Mouse (Mus musculus): ENCODE measurements at regions not wholly inside any gene's neighbourhood (a gene's known extent, or its start where the extent isn't known, plus 50 kb on each side); places are given as distances from the start of the nearest gene placed in this dataset.

GRCm38 (mm10) chr11:64671898-64672297, 235.4 kb upstream of the F930015N05Rik start:
- H3K27ac ChIP-seq (ENCODE audit: low read depth, low read length): no peak overlapping the region
- H3K4me2 ChIP-seq (ENCODE audit: low read depth): no peak overlapping the region
- H3K36me3 ChIP-seq (ENCODE audit: control insufficient read depth, insufficient read depth, low read length): no peaks in the 10 kb centered on the region
- no peak overlapping the region for H3K4me3 ChIP-seq (ENCODE audit: low read depth, low read length)
- no peaks in the 10 kb centered on the region for H3K9me3 ChIP-seq (ENCODE audit: control insufficient read depth, low read length)
- no peak for DNase-seq (ENCODE audit: low spot score)
- 53% methylated on average over 3 of the region's 3 CpGs for WGBS
- H3K4me1 ChIP-seq (ENCODE audit: control insufficient read depth, insufficient read depth, low read length): no peaks in the 10 kb centered on the region
- H3K9ac ChIP-seq (ENCODE audit: low read length): no peak overlapping the region
- no peaks in the 10 kb centered on the region for H3K27me3 ChIP-seq (ENCODE audit: control insufficient read depth, insufficient read depth, low read length)
- no peak for ATAC-seq (ENCODE audit: insufficient read depth, low FRiP score, low TSS enrichment)

- no peak overlapping the region for H3K4me2 ChIP-seq (ENCODE audit: low read depth)
- no peaks in the 10 kb centered on the region for H3K27me3 ChIP-seq (ENCODE audit: control insufficient read depth, insufficient read depth, low read length)
- no peak overlapping the region for H3K4me3 ChIP-seq (ENCODE audit: low read depth, low read length)
- no peak for ATAC-seq (ENCODE audit: insufficient read depth, low FRiP score, low TSS enrichment)
- DNase-seq (ENCODE audit: low spot score): no peak
- 72% methylated on average over 4 of the region's 4 CpGs for WGBS
- H3K9ac ChIP-seq (ENCODE audit: low read length): no peak overlapping the region
- no peaks in the 10 kb centered on the region for H3K36me3 ChIP-seq (ENCODE audit: control insufficient read depth, insufficient read depth, low read length)
- no peak overlapping the region for H3K27ac ChIP-seq (ENCODE audit: low read depth, low read length)
- no peaks in the 10 kb centered on the region for H3K9me3 ChIP-seq (ENCODE audit: control insufficient read depth, low read length)
- no peaks in the 10 kb centered on the region for H3K4me1 ChIP-seq (ENCODE audit: control insufficient read depth, insufficient read depth, low read length)
Measured at GRCm38 (mm10) chr11:64673546-64673945, 237.1 kb upstream of the F930015N05Rik start.

DNA sequence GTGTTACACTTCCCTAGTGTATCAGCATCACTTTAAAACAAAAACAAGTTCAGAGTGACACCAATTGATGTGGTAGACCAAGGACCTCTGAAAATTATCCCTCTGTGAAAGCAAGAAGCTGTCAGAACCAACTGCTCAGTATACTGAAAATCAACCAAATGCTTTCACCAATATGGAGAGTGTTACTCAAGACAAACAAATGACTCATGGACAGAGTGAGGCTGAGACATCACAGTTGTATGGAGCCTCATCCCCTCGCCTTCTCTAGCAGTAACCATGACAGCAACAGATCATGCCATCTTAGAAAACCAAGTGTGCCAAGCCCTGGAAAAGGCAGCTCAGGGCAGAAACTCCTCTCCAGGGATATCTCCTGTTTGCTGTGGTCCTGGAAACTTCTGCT, 267.3 kb upstream of the F930015N05Rik start:
- Histone ChIP-seq H3K36me3 (ENCODE audit: control insufficient read depth, insufficient read depth, low read length) (no peaks in the 10 kb centered on the region), H3K4me3 (ENCODE audit: low read depth, low read length) (no peak overlapping the region), H3K9me3 (ENCODE audit: control insufficient read depth, low read length) (no peaks in the 10 kb centered on the region), H3K4me2 (ENCODE audit: low read depth) (no peak overlapping the region), H3K27me3 (ENCODE audit: control insufficient read depth, insufficient read depth, low read length) (no peaks in the 10 kb centered on the region), H3K4me1 (ENCODE audit: control insufficient read depth, insufficient read depth, low read length) (no peaks in the 10 kb centered on the region), H3K9ac (ENCODE audit: low read length) (no peak overlapping the region), H3K27ac (ENCODE audit: low read depth, low read length) (no peak overlapping the region)
- ATAC-seq (ENCODE audit: insufficient read depth, low FRiP score, low TSS enrichment) (no peak), DNase-seq (ENCODE audit: low spot score) (no peak)
- WGBS: 70% methylated on average over 1 of the region's 1 CpGs

GRCm38 (mm10) chr11:64711801-64712200, 267.0 kb upstream of the Elac2 start:
- Histone ChIP-seq H3K9me3 (ENCODE audit: control insufficient read depth, low read length) (no peaks in the 10 kb centered on the region), H3K27ac (ENCODE audit: low read depth, low read length) (no peak overlapping the region), H3K9ac (ENCODE audit: low read length) (no peak overlapping the region), H3K36me3 (ENCODE audit: control insufficient read depth, insufficient read depth, low read length) (no peaks in the 10 kb centered on the region), H3K27me3 (ENCODE audit: control insufficient read depth, insufficient read depth, low read length) (no peaks in the 10 kb centered on the region), H3K4me3 (ENCODE audit: low read depth, low read length) (no peak overlapping the region), H3K4me1 (ENCODE audit: control insufficient read depth, insufficient read depth, low read length) (no peaks in the 10 kb centered on the region), H3K4me2 (ENCODE audit: low read depth) (no peak overlapping the region)
- ATAC-seq (ENCODE audit: insufficient read depth, low FRiP score, low TSS enrichment): no peak
- no peak for DNase-seq (ENCODE audit: low spot score)
- WGBS: 80% methylated on average over 2 of the region's 2 CpGs

- no peaks in the 10 kb centered on the region for H3K36me3 ChIP-seq (ENCODE audit: control insufficient read depth, insufficient read depth, low read length)
- no peak overlapping the region for H3K9ac ChIP-seq (ENCODE audit: low read length)
- 95% methylated on average over 1 of the region's 1 CpGs for WGBS
- no peak overlapping the region for H3K4me3 ChIP-seq (ENCODE audit: low read depth, low read length)
- ATAC-seq (ENCODE audit: insufficient read depth, low FRiP score, low TSS enrichment) (no peak), DNase-seq (ENCODE audit: low spot score) (no peak)
- H3K4me2 ChIP-seq (ENCODE audit: low read depth): no peak overlapping the region
- H3K9me3 ChIP-seq (ENCODE audit: control insufficient read depth, low read length): no peaks in the 10 kb centered on the region
- H3K27ac ChIP-seq (ENCODE audit: low read depth, low read length): no peak overlapping the region
- no peaks in the 10 kb centered on the region for H3K4me1 ChIP-seq (ENCODE audit: control insufficient read depth, insufficient read depth, low read length)
- no peaks in the 10 kb centered on the region for H3K27me3 ChIP-seq (ENCODE audit: control insufficient read depth, insufficient read depth, low read length)
Measured at GRCm38 (mm10) chr11:64715182-64715581, 263.7 kb upstream of the Elac2 start.

DNA sequence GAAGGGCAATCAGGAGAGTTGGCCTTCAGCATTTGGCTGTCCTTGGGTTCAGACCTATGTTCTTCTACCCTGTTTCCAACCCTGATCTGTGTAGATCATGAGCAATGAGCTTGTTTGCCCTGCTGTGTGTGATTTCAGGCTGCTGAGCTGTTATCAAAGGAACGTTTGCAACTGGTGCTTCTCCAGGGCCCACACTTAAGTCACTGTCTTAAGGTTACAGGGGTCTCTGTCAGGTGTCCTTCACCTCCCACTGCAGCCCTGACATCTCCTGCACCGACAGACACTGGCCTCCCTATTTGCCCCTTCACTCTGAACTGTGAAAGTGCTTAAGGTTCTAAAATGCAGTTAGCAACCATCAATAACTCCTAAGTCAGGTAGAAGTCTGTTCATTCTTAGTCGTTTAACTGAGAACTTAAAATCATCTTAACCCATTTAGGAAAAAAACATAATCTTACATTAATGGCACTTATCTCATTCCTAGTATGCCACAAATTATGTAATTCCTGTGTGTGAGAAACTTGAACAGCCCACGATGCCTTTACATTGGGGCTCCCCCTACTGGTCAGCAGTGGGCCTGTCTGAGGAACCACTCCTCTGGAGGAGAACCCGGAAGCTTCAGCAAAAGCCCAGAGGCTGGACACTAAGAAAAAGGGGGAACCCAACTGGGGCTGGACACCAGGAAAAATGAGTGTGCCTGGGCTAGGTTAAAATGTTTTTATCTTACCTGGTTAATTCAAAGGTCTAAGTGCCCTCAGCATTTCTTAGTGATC, 260.3 kb upstream of the Elac2 start:
- Histone ChIP-seq H3K27me3 (ENCODE audit: control insufficient read depth, insufficient read depth, low read length) (no peaks in the 10 kb centered on the region), H3K36me3 (ENCODE audit: control insufficient read depth, insufficient read depth, low read length) (no peaks in the 10 kb centered on the region), H3K4me3 (ENCODE audit: low read depth, low read length) (no peak overlapping the region), H3K4me1 (ENCODE audit: control insufficient read depth, insufficient read depth, low read length) (peaks cover 2% of the 10 kb centered on the region; the same call in 1 of the 2 replicates), H3K9ac (ENCODE audit: low read length) (no peak overlapping the region), H3K4me2 (ENCODE audit: low read depth) (no peak overlapping the region), H3K27ac (ENCODE audit: low read depth, low read length) (no peak overlapping the region), H3K9me3 (ENCODE audit: control insufficient read depth, low read length) (no peaks in the 10 kb centered on the region)
- peak; percentile 78 for DNase-seq (ENCODE audit: low spot score)
- 26% methylated on average over 5 of the region's 5 CpGs for WGBS
- no peak for ATAC-seq (ENCODE audit: insufficient read depth, low FRiP score, low TSS enrichment)

- no peak overlapping the region for H3K4me3 ChIP-seq (ENCODE audit: low read depth, low read length)
- H3K9ac ChIP-seq (ENCODE audit: low read length): no peak overlapping the region
- no peaks in the 10 kb centered on the region for H3K27me3 ChIP-seq (ENCODE audit: control insufficient read depth, insufficient read depth, low read length)
- ATAC-seq (ENCODE audit: insufficient read depth, low FRiP score, low TSS enrichment): no peak
- WGBS: 80% methylated on average over 5 of the region's 5 CpGs
- H3K4me2 ChIP-seq (ENCODE audit: low read depth): no peak overlapping the region
- H3K4me1 ChIP-seq (ENCODE audit: control insufficient read depth, insufficient read depth, low read length): peaks cover 2% of the 10 kb centered on the region; the same call in 1 of the 2 replicates
- H3K9me3 ChIP-seq (ENCODE audit: control insufficient read depth, low read length): no peaks in the 10 kb centered on the region
- no peaks in the 10 kb centered on the region for H3K36me3 ChIP-seq (ENCODE audit: control insufficient read depth, insufficient read depth, low read length)
- H3K27ac ChIP-seq (ENCODE audit: low read depth, low read length): no peak overlapping the region
- DNase-seq (ENCODE audit: low spot score): no peak
Measured at GRCm38 (mm10) chr11:64726249-64726648, 252.6 kb upstream of the Elac2 start.

GRCm38 (mm10) chr11:64727841-64728421, 250.9 kb upstream of the Elac2 start:
- 50% methylated on average over 5 of the region's 5 CpGs for WGBS
- Histone ChIP-seq H3K27me3 (ENCODE audit: control insufficient read depth, insufficient read depth, low read length) (no peaks in the 10 kb centered on the region), H3K9ac (ENCODE audit: low read length) (no peak overlapping the region), H3K27ac (ENCODE audit: low read depth, low read length) (no peak overlapping the region), H3K4me2 (ENCODE audit: low read depth) (no peak overlapping the region), H3K36me3 (ENCODE audit: control insufficient read depth, insufficient read depth, low read length) (no peaks in the 10 kb centered on the region), H3K4me1 (ENCODE audit: control insufficient read depth, insufficient read depth, low read length) (peaks cover under 1% of the 10 kb centered on the region; the same call in 1 of the 2 replicates), H3K4me3 (ENCODE audit: low read depth, low read length) (no peak overlapping the region), H3K9me3 (ENCODE audit: control insufficient read depth, low read length) (no peaks in the 10 kb centered on the region)
- DNase-seq (ENCODE audit: low spot score): no peak
- no peak for ATAC-seq (ENCODE audit: insufficient read depth, low FRiP score, low TSS enrichment)

GRCm38 (mm10) chr11:64738948-64739347, 239.9 kb upstream of the Elac2 start:
- DNase-seq (ENCODE audit: low spot score): no peak
- H3K27ac ChIP-seq (ENCODE audit: low read depth, low read length): no peak overlapping the region
- ATAC-seq (ENCODE audit: insufficient read depth, low FRiP score, low TSS enrichment): no peak
- no peak overlapping the region for H3K4me3 ChIP-seq (ENCODE audit: low read depth, low read length)
- no peak overlapping the region for H3K9ac ChIP-seq (ENCODE audit: low read length)
- H3K9me3 ChIP-seq (ENCODE audit: control insufficient read depth, low read length): no peaks in the 10 kb centered on the region
- H3K4me2 ChIP-seq (ENCODE audit: low read depth): no peak overlapping the region
- no peaks in the 10 kb centered on the region for H3K27me3 ChIP-seq (ENCODE audit: control insufficient read depth, insufficient read depth, low read length)
- 53% methylated on average over 7 of the region's 7 CpGs for WGBS
- no peaks in the 10 kb centered on the region for H3K36me3 ChIP-seq (ENCODE audit: control insufficient read depth, insufficient read depth, low read length)
- H3K4me1 ChIP-seq (ENCODE audit: control insufficient read depth, insufficient read depth, low read length): no peaks in the 10 kb centered on the region; the same call in 1 of the 2 replicates
